Mouse (Mus musculus) limb, embryonic 14.5 days (tissue): ENCODE data around the gene Emp3. TPM values are rescaled to one million over a fixed set of nuclear protein-coding genes. Genes with fewer than 3 reads are reported as not detected.
"Not testable (repeated sequence)": the region's sequence is repeated elsewhere in the genome, so short reads cannot be mapped to it uniquely, and the experiment has no call there.

Experiments
- ATAC-seq: fragments of 200-750 bp; cut with Nextera tagmentation; 2 replicates; pipeline ENCODE4 v1.8.0; 2017; ENCODE audit warnings: low read depth, moderate number of reproducible peaks, moderate TSS enrichment; ENCODE audit not compliant: low FRiP score
- DNase-seq: peaks from one replicate; pipeline ENCODE4 v3.0.0-alpha.2; 2015; ENCODE audit warnings: low spot score
- H3K27ac ChIP-seq: fragments of 300-500 bp; sonication (generic); replicated peaks from 2 replicates; pipeline ENCODE4 v1.5.1; 2014; ENCODE audit warnings: low read depth, mild to moderate bottlenecking, low read length, moderate library complexity, mixed read lengths
- H3K27me3 ChIP-seq: fragments of 300-500 bp; sonication (generic); 2 replicates; pipeline ENCODE4 v1.6.1; 2014; ENCODE audit warnings: low read length, mixed read lengths; ENCODE audit not compliant: control insufficient read depth, insufficient read depth
- H3K36me3 ChIP-seq: fragments of 300-500 bp; sonication (generic); 2 replicates; pipeline ENCODE4 v1.6.1; 2014; ENCODE audit warnings: mild to moderate bottlenecking, low read length, moderate library complexity, mixed read lengths; ENCODE audit not compliant: control insufficient read depth, insufficient read depth
- H3K4me1 ChIP-seq: fragments of 300-500 bp; sonication (generic); 2 replicates; pipeline ENCODE4 v1.6.1; 2014; ENCODE audit warnings: antibody characterized with exemption, low read length, mixed read lengths; ENCODE audit not compliant: control insufficient read depth, insufficient read depth
- H3K4me2 ChIP-seq: fragments of 300-500 bp; sonication (generic); replicated peaks from 2 replicates; pipeline ENCODE4 v1.6.1; 2014; ENCODE audit warnings: low read depth, mild to moderate bottlenecking, low read length, moderate library complexity; ENCODE audit not compliant: severe bottlenecking
- H3K4me3 ChIP-seq: fragments of 300-500 bp; sonication (generic); replicated peaks from 2 replicates; pipeline ENCODE4 v1.5.1; 2014; ENCODE audit warnings: low read length
- H3K9ac ChIP-seq: fragments of 300-500 bp; sonication (generic); 2 replicates; pipeline ENCODE4 v1.6.1; 2014; ENCODE audit warnings: mild to moderate bottlenecking, low read depth, low read length, moderate library complexity; ENCODE audit not compliant: severe bottlenecking
- H3K9me3 ChIP-seq: fragments of 300-500 bp; sonication (generic); 2 replicates; pipeline ENCODE4 v1.6.1; 2016; ENCODE audit warnings: low read length; ENCODE audit not compliant: control insufficient read depth
- POLR2A ChIP-seq: fragments of 200-500 bp; IDR thresholded peaks from 2 replicates; pipeline ENCODE4 v1.8.0; 2012; ENCODE audit warnings: inconsistent platforms, mild to moderate bottlenecking, moderate library complexity, borderline replicate concordance; ENCODE audit not compliant: insufficient read depth, insufficient read length; ENCODE audit errors: extremely low read depth
- WGBS: fragments of 180-500 bp; shearing (Covaris S2); extraction: QIAGEN DNeasy Blood & Tissue Kit; methylation state at CpG from one replicate; pipeline ENCODE4 v1.1.7; 2014; 5-methylcytosine and 5-hydroxymethylcytosine counted together
- polyA plus RNA-seq, 2 experiments: library from polyadenylated mRNA; depleted of rRNA in 1 of 2; stranded (reverse) in 1 of 2; unstranded in 1 of 2; fragments of >200 nt; fragmentation: Nextera tagmentation in 1 of 2; extraction: Ambion mirVana in 1 of 2; gene quantifications; 2 replicates each; pipeline versions ENCODE4 v1.2.1 to v1.2.3; 2012 to 2014

Emp3 gene
- polyA plus RNA-seq, 2 experiments = 201 to 318 TPM

DNA sequence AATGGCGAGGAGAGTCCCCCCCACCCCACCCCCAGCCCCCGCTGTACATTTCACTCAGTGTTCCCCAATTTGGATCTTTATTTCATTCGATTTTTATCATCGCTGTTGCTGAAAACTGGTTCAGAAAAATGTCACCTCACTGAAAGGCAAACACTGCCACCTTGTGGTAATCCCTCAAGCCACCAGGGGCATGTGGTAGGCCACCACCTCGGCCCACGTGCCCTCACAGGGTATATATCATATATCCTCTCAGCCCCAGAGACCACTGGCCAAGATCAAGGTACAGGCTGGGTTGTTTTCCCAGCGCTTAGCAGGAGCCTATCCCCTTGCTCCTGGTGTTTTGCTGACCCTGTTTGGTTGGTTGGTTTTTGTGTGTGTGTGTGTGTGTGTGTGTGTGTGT lies 13.9 kb upstream of the Emp3 start:
- Histone ChIP-seq H3K27me3 (no peaks in the 10 kb centered on the region), H3K27ac (no peak overlapping the region), H3K4me1 (no peaks in the 10 kb centered on the region), H3K9me3 (no peaks in the 10 kb centered on the region), H3K36me3 (no peaks in the 10 kb centered on the region), H3K9ac (no peak overlapping the region), H3K4me3 (no peak overlapping the region), H3K4me2 (no peak overlapping the region)
- DNase-seq = peak; percentile 68
- TF ChIP-seq POLR2A = no peak
- ATAC-seq = peak; percentile 63; the same call in 1 of the 2 replicates
- WGBS = 30% methylated on average over 7 of the region's 7 CpGs

DNA sequence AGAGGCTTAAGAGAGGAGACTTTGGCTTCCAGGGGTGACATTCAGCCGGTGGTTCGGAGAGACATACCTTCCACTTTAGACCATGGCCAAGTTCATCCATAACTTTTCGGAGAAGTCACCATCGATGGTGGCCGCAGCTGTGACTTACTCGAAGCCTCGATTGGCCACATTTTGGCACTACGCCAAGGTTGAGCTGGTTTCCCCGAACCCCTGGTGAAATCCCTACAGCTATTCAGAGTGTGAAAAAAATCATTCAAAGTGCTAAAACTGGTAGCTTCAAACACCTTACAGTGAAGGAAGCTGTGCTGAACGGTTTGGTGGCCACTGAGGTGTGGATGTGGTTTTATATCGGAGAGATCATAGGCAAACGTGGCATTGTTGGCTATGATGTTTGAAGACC lies 12.6 kb upstream of the Emp3 start:
- not testable (repeated sequence) for H3K4me2 ChIP-seq, H3K36me3 ChIP-seq, H3K4me1 ChIP-seq, ATAC-seq, DNase-seq, H3K9me3 ChIP-seq, H3K9ac ChIP-seq, H3K4me3 ChIP-seq, H3K27me3 ChIP-seq, H3K27ac ChIP-seq
- 87% methylated on average over 12 of the region's 12 CpGs for WGBS

DNA sequence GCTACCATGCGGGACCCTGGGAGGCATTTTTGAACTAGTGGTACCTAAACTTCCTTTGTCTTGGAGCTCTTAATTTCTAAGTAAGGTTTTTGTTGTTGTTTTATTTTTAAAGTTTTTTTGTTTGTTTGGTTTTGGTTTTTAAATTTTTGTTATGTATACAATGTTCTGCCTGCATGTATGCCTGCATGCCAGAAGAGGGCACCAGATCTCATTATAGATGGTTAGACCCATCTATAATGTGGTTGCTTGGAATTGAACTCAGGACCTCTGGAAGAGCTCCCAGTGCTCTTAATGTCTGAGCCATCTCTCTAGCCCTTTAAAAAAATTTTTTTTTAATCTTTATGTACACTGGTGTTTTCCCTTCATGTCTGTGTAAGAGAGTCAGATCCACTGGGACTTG lies 8.5 kb upstream of the Emp3 start:
- 92% methylated on average over 1 of the region's 1 CpGs for WGBS
- no peaks in the 10 kb centered on the region for H3K9me3 ChIP-seq
- DNase-seq = no peak

DNA sequence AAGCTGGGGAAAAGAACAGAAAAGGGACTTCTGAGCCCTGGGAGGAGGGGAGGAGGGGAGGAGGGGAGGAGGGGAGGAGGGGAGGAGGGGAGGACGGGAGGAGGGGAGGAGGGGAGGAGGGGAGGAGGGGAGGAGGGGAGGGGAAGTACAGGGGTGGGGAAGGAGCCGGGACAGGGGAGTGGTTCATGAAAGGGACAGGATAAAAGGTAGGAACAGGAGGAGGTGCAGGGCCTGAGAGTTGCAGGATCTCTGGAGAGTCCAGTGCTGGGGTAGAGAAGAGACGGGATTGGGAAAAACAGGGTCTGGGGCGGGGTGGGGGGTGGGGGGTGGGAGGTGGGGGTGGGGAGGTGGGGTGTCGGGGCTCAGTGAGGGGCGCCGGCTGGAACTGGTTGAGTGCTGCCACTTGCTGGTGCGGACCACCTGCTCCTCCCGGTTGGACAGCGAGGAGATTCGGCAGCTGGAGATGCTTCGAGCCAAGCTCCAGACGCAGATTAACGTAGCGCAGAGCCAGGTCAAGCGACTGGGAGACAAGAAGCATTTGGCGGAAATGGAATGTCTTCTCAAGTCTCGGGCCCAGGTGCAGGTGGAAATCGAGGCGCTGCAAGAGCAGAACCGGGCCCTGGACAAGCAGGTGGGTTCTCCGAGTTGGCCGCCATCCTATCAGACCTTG lies 7.6 kb upstream of the Emp3 start:
- H3K4me3 ChIP-seq = no peak overlapping the region
- ATAC-seq (no peak), DNase-seq (no peak)
- no peak overlapping the region for H3K27ac ChIP-seq
- H3K4me1 ChIP-seq = peaks cover 6% of the 10 kb centered on the region; the same call in 1 of the 2 replicates
- 9% methylated on average over 17 of the region's 23 CpGs for WGBS
- H3K4me2 ChIP-seq = peak overlapping the region; percentile 23; the same call in 1 of the 2 replicates
- no peak for TF ChIP-seq POLR2A
- no peak overlapping the region for H3K9ac ChIP-seq
- no peaks in the 10 kb centered on the region for H3K36me3 ChIP-seq
- H3K9me3 ChIP-seq = no peaks in the 10 kb centered on the region
- H3K27me3 ChIP-seq = peaks cover 9% of the 10 kb centered on the region; the same call in 1 of the 2 replicates

More for the DNA sequence above, 8.5 kb upstream of the Emp3 start:
- Histone ChIP-seq H3K4me1 (no peaks in the 10 kb centered on the region), H3K9ac (no peak overlapping the region), H3K4me3 (no peak overlapping the region), H3K4me2 (no peak overlapping the region), H3K27ac (no peak overlapping the region), H3K36me3 (no peaks in the 10 kb centered on the region), H3K27me3 (peaks cover 9% of the 10 kb centered on the region; the same call in 1 of the 2 replicates)
- TF ChIP-seq POLR2A = no peak
- ATAC-seq = no peak

DNA sequence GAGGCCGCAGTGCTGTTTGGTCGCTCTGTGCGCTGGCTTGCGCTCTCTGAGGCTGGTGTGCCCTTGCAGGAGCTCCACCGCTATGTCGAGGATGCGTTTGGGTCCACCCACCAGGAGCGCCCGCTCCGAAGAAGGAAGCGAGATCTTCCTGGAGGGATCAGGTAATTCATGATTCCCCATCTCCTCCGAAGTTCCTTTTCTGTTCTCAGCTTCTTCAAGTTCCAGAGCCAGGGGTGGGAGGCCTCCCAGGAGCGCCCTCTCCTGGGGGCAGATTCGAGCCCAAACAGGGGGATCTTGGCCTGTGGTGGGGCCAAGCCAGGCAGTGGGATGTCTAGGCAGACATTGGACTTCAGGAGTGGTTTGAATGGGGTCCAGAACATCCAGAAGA lies 3.2 kb upstream of the Emp3 start:
- TF ChIP-seq POLR2A = no peak
- 25% methylated on average over 14 of the region's 14 CpGs for WGBS
- peaks cover 34% of the 10 kb centered on the region for H3K4me1 ChIP-seq
- H3K9me3 ChIP-seq = no peaks in the 10 kb centered on the region
- peaks cover 9% of the 10 kb centered on the region; the same call in 1 of the 2 replicates for H3K27me3 ChIP-seq
- H3K9ac ChIP-seq = peak overlapping the region; percentile 34; the same call in 1 of the 2 replicates
- no peaks in the 10 kb centered on the region for H3K36me3 ChIP-seq
- H3K4me2 ChIP-seq = peak overlapping the region; percentile 63
- H3K27ac ChIP-seq = peak overlapping the region; percentile 90
- H3K4me3 ChIP-seq = peak overlapping the region; percentile 41
- no peak for DNase-seq
- ATAC-seq = no peak
